Mouse (Mus musculus) forebrain, postnatal 0 days (tissue): ENCODE data around the gene Camp. TPM values are rescaled to one million over a fixed set of nuclear protein-coding genes. Genes with fewer than 3 reads are reported as not detected.

Experiments used
- ATAC-seq: fragments of 200-750 bp; cut with Nextera tagmentation; 2 replicates; pipeline ENCODE4 v1.8.0; 2017; ENCODE audit warnings: mild to moderate bottlenecking, moderate library complexity
- DNase-seq: peaks from one replicate; pipeline ENCODE4 v3.0.0-alpha.2; 2015
- H3K27ac ChIP-seq: fragments of 300-500 bp; sonication (generic); 2 replicates; pipeline ENCODE4 v1.5.1; 2014; ENCODE audit warnings: low read depth, mild to moderate bottlenecking, antibody characterized with exemption, low read length, moderate library complexity, mixed read lengths
- H3K27me3 ChIP-seq: fragments of 300-500 bp; sonication (generic); 2 replicates; pipeline ENCODE4 v1.6.1; 2014; ENCODE audit warnings: mild to moderate bottlenecking, low read length, mixed read lengths; ENCODE audit not compliant: insufficient read depth
- H3K36me3 ChIP-seq: fragments of 300-500 bp; sonication (generic); 2 replicates; pipeline ENCODE4 v1.6.1; 2014; ENCODE audit warnings: mild to moderate bottlenecking, moderate library complexity; ENCODE audit not compliant: insufficient read depth
- H3K4me1 ChIP-seq: fragments of 300-500 bp; sonication (generic); 2 replicates; pipeline ENCODE4 v1.6.1; 2014; ENCODE audit warnings: antibody characterized with exemption; ENCODE audit not compliant: insufficient read depth
- H3K4me2 ChIP-seq: fragments of 300-500 bp; sonication (generic); 2 replicates; pipeline ENCODE4 v1.6.1; 2014; ENCODE audit warnings: low read depth, mild to moderate bottlenecking, moderate library complexity
- H3K4me3 ChIP-seq: fragments of 300-500 bp; sonication (generic); 2 replicates; pipeline ENCODE4 v1.5.1; 2014; ENCODE audit warnings: low read depth, low read length, mixed read lengths
- H3K9ac ChIP-seq: fragments of 300-500 bp; sonication (generic); 2 replicates; pipeline ENCODE4 v1.6.1; 2014; ENCODE audit warnings: mild to moderate bottlenecking
- H3K9me3 ChIP-seq: fragments of 300-500 bp; sonication (generic); 2 replicates; pipeline ENCODE4 v1.6.1; 2016; ENCODE audit warnings: low read length
- CTCF ChIP-seq: sonication (generic); IDR thresholded peaks from 2 replicates; pipeline ENCODE4 v1.5.1; 2016; ENCODE audit warnings: antibody characterized with exemption, control low read depth, low read depth
- WGBS: fragments of 180-500 bp; shearing (Covaris S2); extraction: QIAGEN DNeasy Blood & Tissue Kit; methylation state at CpG from one replicate; pipeline ENCODE4 v1.1.7; 2014; 5-methylcytosine and 5-hydroxymethylcytosine counted together
- polyA plus RNA-seq: library from polyadenylated mRNA; unstranded; fragments of >200 nt; fragmentation: Nextera tagmentation; extraction: Ambion mirVana; gene quantifications from 2 replicates; pipeline ENCODE4 v1.2.1, GENCODE M21; 2015
- total RNA-seq: library from RNA; depleted of rRNA; stranded (reverse); fragments of >200 nt; gene quantifications from 2 replicates; pipeline ENCODE4 v1.2.3, GENCODE M21; 2014; rRNA removed

The Camp gene
- 0.85 TPM in 1 of 2 replicates, not detected in the other for total RNA-seq
- polyA plus RNA-seq, result 0.35 and 1.4 TPM in 2 replicates

GRCm38 (mm10) chr9:109849312-109849758, at the start of gene Camp:
Gene Camp, minus strand, starts transcription at chr9:109849617.
- ATAC-seq, result no peak
- peaks cover 5% of the 10 kb centered on the region; the same call in 1 of the 2 replicates for H3K36me3 ChIP-seq
- no peaks in the 10 kb centered on the region for H3K9me3 ChIP-seq
- no peak for TF ChIP-seq CTCF
- H3K4me1 ChIP-seq, result no peaks in the 10 kb centered on the region
- H3K9ac ChIP-seq, result no peak within 1 kb of the TSS
- peak; percentile 15 for DNase-seq
- no peak within 1 kb of the TSS for H3K4me3 ChIP-seq
- H3K27ac ChIP-seq, result no peak within 1 kb of the TSS
- no peak within 1 kb of the TSS for H3K4me2 ChIP-seq
- 63% methylated on average over 6 of the region's 6 CpGs for whole genome bisulfite sequencing
- no peaks in the 10 kb centered on the region for H3K27me3 ChIP-seq

- H3K4me2 ChIP-seq, result no peak overlapping the region
- DNase-seq (no peak), ATAC-seq (no peak)
- H3K4me1 ChIP-seq, result no peaks in the 10 kb centered on the region
- H3K4me3 ChIP-seq, result no peak overlapping the region
- 58% methylated on average over 2 of the region's 2 CpGs for WGBS
- no peak overlapping the region for H3K9ac ChIP-seq
- TF ChIP-seq CTCF, result no peak
- no peaks in the 10 kb centered on the region; the same call in 1 of the 2 replicates for H3K36me3 ChIP-seq
- no peaks in the 10 kb centered on the region for H3K9me3 ChIP-seq
- no peaks in the 10 kb centered on the region for H3K27me3 ChIP-seq
- no peak overlapping the region for H3K27ac ChIP-seq
Observed at GRCm38 (mm10) chr9:109898027-109898426, 48.6 kb upstream of the Camp start.

- Histone ChIP-seq H3K9me3 (no peaks in the 10 kb centered on the region), H3K36me3 (peaks cover 13% of the 10 kb centered on the region), H3K4me3 (no peak overlapping the region), H3K27ac (no peak overlapping the region), H3K4me2 (no peak overlapping the region), H3K4me1 (no peaks in the 10 kb centered on the region), H3K27me3 (no peaks in the 10 kb centered on the region), H3K9ac (no peak overlapping the region)
- DNase-seq (no peak), ATAC-seq (no peak)
- WGBS, result 88% methylated on average over 8 of the region's 8 CpGs
- TF ChIP-seq CTCF, result no peak
Observed at GRCm38 (mm10) chr9:109896253-109897150, 47.1 kb upstream of the Camp start.

GRCm38 (mm10) chr9:109895593-109895992, 46.2 kb upstream of the Camp start:
- no peak overlapping the region for H3K27ac ChIP-seq
- no peak for TF ChIP-seq CTCF
- H3K36me3 ChIP-seq, result peaks cover 22% of the 10 kb centered on the region
- DNase-seq (no peak), ATAC-seq (no peak)
- no peak overlapping the region for H3K4me2 ChIP-seq
- H3K27me3 ChIP-seq, result no peaks in the 10 kb centered on the region
- no peaks in the 10 kb centered on the region for H3K9me3 ChIP-seq
- no peaks in the 10 kb centered on the region for H3K4me1 ChIP-seq
- WGBS, result 73% methylated on average over 6 of the region's 6 CpGs
- no peak overlapping the region for H3K4me3 ChIP-seq
- H3K9ac ChIP-seq, result no peak overlapping the region

GRCm38 (mm10) chr9:109894413-109895090, 45.1 kb upstream of the Camp start:
- Histone ChIP-seq H3K27ac (peak overlapping the region; percentile 54), H3K9ac (no peak overlapping the region), H3K9me3 (no peaks in the 10 kb centered on the region), H3K4me3 (no peak overlapping the region), H3K27me3 (no peaks in the 10 kb centered on the region), H3K36me3 (peaks cover 31% of the 10 kb centered on the region), H3K4me1 (no peaks in the 10 kb centered on the region), H3K4me2 (no peak overlapping the region)
- 36% methylated on average over 6 of the region's 6 CpGs for WGBS
- DNase-seq (peak; percentile 90), ATAC-seq (peak; percentile 96)
- TF ChIP-seq CTCF, result peak; percentile 95

GRCm38 (mm10) chr9:109892651-109893250, 43.3 kb upstream of the Camp start:
- peak; percentile 84 for TF ChIP-seq CTCF
- Histone ChIP-seq H3K4me1 (no peaks in the 10 kb centered on the region), H3K4me2 (no peak overlapping the region), H3K27ac (no peak overlapping the region), H3K36me3 (peaks cover 47% of the 10 kb centered on the region), H3K9ac (no peak overlapping the region), H3K4me3 (no peak overlapping the region), H3K9me3 (no peaks in the 10 kb centered on the region), H3K27me3 (no peaks in the 10 kb centered on the region)
- DNase-seq, result peak; percentile 86
- 69% methylated on average over 5 of the region's 5 CpGs for WGBS
- peak; percentile 66 for ATAC-seq
